Mouse (Mus musculus) c-Kit-negative CD71-positive TER-119-positive erythroid progenitor cells, embryonic 14.5 days (primary cell): Measurements from ENCODE around the gene Creld2.
A peak's percentile ranks its signal among the peaks of the same experiment; 100 is the strongest.

Source experiments
- DNase-seq: peaks from one replicate; pipeline ENCODE4 v3.0.0-alpha.2; 2013; ENCODE audit warnings: low read depth, low spot score

Creld2 gene

DNA sequence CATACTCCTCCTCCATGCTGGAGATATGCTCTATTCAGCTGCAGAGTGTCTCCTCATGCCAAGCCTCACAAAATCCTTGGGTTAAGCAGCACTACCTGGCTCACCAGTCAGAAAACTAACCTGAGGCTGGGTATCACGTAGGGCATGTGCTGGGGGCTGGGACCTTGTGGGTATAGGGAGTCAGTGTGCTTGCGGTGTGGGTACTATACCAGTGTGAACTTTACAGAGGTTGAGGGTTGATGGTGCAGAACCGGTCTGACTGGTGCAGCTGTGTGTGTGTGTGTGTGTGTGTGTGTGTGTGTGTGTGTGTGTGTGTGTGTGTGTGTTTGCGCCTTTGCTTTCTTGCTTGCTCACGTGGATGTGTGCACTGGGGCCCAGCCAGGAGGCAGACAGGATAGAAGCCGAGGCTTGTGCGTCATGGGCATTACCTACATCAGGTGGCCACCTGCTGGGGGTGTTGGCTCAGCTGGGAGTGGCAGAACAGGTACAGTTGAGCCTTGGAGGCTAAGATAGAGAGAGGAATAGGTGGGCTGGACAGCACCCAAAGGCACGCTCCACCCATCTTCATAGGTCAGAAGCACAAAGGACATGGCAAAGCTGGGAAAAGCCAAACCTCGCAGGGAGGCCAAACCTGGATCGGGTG is 32.2 kb downstream of the Creld2 start:
- DNase-seq: no peak

DNA sequence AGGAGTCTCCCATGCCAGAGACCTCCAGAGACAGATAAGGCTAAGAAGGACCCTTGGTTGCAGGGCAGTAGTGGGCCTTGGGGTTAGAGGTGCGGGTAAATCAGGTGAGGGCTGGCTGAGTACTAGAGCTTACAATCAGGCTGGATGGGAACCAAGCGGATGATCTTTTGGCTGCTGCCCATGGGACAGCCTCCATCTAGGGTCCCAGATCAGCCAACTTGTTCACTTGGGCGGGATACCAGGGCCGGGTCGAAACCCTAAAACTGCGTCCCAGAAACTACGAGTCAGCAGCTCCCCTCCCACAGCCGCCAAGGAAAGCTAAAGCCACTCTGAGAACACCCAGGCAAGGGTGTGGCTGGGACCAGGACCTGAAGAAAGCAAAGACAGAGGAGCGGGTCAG is 33.7 kb downstream of the Creld2 start:
- DNase-seq: no peak

DNA sequence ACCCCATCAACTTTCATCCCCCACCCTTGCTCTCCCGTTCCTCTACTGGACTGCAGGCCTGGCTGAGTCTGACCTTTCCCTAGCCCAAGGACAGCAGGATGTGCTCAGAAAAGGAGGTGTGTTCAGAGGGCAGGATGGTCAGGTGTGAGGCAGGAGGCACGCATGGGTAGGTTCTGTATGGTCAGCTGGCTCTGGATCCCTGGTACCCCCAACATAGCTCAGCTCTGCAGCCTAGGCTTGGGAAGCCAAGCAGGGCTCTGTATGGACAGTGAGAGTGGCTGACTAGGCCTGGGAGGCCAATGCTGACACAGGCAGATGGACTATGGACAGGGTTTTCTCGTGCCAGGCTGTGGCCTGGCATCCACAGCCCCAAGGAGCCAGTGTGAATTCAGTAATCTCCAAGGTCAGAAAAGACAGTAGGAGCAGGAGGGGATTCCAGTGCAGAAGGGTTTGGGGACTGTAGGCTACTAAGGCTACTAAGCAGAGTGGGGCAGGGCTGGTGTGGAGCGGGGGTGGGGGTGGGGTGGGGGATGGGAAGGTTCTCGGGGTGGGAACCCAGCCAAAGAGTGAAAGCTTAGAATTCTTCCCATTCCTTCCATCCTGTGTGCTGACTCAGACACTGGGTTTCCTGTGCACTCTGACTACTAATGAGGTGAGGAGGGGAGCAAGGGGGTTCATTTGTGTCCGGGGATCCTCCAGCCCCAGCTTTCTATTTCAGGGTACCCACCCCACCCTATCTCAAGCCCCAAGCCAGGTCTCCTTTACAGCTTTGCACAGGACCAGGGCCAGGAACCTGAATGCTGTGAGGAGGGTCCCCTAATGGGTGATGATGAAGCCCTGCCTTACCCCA is 34.9 kb downstream of the Creld2 start:
- no peak for DNase-seq

DNA sequence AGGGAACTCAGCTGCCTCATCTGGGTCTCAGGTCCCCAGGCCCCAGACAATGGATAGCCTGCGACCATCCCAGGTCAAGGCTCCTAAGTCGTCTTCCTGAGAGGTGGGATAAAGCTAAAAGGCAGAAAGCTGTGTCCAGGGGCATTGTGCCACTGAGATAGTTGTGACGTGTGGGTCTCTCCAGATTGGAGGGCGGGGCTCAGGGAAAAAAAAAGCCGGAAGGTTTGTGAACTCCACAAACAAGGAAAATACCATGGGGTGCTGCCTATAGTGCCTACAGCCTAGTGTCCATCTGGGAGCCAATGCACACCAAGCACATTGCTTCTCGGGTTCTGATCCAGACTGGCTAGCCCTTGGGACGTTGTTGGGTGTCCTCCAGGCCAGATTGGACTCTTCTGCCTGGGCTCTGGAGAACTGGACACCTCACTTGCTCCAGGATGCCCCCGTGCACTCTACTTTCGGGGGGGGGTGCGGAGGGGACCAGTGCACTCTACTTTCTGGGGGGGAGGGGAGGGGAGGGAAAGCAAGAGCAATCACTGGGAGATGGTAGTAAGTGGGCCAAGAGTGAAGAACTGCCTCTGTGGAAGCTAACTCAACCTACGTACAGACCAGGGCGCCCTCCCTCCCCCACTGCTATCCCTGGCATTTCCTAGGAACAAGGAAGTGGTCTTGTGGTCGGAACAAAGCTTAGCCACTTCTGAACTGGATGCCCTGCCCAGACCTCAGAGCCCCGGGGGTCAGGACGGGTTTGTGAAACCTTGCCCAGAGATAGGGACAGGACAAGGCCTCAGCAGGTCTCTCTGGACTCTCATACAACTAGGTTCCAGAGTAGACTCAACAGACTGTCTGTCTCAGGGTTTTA is 35.8 kb downstream of the Creld2 start:
- no peak for DNase-seq

DNA sequence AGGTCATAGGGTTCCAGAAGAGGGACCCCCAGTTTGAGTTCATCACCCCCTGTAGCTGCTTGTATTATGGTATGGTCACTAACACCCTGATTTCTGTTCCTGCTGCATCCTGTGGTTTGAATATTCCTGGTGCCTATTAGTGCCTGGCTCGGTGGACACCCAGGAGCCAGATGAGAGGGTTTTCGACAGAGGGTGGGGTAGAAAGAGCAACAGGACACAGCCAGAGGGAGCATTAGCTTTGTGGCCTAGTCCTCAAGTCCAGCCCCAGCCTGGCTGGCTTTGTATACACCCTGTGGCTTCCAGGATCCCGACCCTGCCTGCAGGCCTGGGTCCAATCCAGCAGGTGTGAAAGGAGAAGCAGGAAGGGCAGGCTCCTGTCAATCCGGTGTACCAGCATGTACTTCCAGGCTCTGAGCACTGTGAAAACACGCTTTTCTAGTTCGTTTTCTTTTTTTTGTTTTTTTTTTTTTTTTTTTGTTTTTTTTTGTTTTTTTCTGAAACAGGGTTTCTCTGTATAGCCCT is 36.5 kb downstream of the Creld2 start:
- DNase-seq: no peak

DNA sequence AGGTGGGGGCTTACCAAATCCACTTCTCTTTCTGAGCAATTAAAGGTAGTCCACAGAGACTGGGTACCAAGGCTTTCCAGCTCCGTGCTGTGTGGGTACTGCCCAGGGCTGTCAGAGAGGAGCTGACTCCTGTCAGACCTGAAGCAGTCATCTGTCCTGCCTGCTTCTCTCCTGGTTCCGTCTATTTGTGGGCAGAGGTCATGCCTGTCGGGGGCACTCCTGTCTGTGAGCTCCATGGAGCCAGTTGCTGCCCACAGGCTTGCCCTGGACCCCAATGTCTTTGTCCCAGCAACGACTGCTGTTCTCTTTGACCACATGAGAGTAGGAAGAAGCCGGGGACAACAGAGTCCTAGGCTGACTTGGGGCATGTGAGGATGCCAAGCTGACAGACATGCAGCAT is 37.2 kb downstream of the Creld2 start:
- DNase-seq: no peak

DNA sequence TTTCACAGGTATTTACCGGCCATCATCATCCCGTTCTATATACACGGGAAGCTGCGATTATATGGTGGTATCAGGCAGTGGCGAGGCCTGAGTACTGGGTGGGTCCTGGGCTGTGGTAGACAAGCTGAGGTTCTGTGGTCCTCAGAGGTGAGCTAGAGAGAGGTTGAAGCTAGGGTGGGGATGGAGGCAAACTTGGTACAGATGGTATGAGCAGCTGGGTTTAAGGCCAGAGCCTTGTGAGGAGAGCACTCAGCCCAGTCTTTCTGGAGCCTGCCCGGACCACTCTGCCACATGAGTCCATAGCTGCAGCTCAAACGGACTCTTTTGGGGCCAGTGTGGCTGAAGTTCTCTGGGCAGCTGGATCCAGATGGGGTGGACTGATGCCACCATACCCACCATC is 37.9 kb downstream of the Creld2 start:
- no peak for DNase-seq

DNA sequence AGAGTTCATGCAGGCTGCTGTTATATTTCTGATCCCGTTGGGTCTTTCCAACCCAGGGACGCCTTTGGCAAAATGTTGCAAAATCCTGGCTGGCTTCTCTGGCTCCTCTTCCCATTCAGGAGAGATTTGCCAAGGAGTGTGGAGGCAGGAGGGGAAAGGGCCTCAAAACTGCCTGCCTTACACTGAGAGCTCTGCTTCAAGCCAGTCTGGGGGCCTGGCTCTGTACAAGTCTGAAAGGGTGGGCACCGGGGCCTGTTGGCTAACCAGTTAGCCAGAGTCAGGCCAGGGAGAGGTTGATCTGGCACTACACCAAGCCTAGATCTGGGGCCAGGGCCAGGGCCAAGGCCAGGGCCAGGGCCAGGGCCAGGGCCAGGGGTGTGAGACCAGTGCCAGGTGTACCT is 38.7 kb downstream of the Creld2 start:
- no peak for DNase-seq

DNA sequence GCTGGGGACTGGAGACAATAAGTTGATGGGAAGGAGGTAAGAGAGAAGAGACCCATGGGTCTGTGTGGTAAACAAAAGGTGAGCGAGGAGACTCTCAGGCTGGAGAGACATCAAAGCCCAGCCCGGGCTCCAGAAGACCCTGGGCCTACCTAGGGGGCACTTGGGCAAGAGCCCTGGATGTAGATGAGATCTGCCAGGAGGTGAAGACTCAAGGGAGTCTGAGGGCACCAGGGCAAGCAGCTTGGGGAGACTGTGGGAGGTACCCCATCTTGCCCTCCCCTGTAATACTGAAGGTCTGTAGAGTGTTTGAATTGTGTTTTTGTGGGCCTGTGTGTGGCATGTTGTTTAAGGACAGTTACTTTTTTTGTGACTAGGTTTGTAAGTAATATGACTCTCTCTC is 39.3 kb downstream of the Creld2 start:
- no peak for DNase-seq

DNA sequence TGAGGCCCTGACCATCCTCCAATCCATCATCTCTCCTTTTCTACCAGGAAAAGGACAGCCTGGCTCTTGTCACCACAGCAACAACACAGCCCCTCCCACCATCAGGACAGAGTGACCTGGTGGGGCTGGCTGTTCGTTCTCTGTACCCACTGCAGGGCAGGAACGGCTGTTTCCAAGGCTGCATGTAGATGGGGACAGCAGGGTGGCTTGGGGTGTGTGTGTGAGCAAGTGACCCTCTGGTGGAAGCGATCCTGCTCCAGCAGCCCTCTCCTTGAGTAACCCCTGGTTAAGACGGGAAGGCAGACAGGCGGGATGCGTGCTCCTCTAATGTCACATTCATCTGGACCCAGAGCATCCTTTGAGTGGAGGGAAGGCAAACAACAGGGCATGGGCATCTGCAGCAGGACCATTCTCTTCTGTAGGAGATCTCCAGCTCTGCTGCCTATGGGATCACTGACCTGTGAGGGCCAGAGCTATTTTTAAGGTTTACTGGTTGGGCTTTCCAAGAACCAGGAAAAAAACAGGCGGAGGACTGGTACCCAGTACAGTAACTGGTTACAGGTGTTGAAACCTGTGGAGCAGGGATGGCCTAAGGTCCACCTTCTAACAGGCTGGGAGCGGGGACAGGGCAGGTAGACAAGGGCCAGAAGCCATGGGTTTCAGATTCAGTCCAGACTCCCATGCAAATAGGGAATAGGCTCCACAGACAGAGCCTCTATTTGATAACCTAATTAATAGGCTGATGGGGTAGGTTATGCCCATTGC is 39.9 kb downstream of the Creld2 start:
- DNase-seq: no peak

DNA sequence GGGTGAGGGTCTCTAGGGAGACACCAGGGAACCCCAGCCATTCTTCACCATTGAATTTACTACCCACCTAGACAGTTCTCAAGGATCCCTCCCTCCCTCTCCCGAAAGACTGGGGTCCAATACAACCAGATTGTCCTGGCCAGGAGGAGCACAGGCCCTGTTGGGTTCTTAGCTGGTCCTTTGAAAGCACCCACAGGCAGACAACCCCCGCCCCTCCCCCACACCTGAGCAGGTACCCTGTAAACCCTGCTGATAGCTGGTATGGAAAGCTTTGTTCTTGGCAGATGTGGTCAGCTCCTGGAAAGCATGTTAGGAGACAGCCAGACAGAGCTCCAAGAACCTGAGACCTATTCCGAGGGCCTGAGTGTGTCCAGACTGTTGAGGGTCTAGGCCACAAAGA is 41.3 kb downstream of the Creld2 start:
- DNase-seq: no peak

DNA sequence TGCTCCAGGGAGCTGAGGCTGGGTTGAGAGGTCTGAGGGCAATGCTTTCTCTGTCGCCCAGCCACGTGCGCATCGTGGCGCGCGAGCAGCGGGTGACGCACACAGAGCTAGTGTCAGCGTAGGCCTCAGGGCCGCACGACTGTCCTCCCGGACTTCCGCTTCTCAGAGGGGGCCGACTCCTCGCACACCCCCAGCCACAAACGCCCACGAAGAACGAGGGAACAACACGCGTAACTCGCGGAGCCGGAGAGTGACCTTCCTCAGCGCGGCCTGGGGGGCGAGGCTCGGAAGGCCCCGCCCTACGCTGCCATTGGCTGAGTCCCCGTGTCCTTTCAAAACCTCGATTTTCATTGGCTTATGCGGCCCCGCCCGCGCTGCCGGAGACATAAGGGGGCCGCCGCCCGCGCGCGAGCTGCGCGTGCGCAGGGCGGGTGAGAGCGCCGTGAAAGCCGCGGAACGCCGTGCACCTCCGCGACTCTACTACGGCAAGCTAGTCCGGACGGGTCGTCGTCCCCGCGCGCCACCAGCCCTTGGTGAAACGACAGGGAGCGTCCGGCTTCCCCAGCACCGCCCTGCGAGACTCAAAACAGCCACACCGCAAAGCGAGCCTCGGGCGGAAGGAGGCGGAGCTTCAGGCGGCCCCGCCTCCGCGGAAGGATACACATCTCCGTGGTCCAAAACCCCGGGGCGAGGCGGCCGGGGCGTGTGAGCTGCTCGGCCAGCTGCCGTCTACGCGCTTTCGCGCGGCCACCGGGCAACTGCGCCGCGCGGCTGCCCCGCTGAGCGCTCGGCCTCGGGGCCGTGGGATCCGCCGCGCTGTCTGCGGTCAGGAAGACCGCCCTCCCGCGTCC is 42.6 kb downstream of the Creld2 start, which contains the start of gene Pim3:
Pim3 (plus strand) TSS at position 415 of the 851 bp plus-strand sequence.
- DNase-seq: peak; percentile 85

DNA sequence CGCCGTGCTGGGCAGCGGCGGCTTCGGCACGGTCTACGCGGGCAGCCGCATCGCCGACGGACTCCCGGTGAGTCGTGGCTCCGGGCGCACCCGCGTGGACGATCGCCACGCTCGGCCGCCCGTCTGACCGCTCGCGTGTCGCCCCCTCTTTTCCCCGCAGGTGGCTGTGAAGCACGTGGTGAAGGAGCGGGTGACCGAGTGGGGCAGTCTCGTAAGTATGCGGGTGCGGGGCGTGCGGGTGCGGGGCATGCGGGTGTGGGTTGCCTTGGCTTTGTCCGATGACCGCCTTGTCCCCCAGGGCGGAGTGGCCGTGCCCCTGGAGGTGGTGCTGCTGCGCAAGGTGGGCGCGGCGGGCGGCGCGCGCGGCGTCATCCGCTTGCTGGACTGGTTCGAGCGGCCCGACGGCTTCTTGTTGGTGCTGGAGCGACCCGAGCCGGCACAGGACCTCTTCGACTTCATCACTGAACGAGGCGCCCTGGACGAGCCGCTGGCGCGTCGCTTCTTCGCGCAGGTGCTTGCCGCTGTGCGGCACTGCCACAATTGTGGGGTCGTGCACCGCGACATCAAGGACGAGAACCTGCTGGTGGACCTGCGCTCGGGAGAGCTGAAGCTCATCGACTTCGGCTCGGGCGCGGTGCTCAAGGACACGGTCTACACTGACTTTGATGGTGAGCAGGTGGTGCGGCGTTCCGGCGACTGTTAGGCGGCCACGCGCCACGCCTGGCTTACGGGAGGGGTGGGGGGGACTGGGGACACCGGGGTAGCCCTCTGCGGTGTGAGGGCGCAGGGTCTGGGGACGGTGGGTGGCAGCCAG is 43.6 kb downstream of the Creld2 start:
- DNase-seq: no peak

DNA sequence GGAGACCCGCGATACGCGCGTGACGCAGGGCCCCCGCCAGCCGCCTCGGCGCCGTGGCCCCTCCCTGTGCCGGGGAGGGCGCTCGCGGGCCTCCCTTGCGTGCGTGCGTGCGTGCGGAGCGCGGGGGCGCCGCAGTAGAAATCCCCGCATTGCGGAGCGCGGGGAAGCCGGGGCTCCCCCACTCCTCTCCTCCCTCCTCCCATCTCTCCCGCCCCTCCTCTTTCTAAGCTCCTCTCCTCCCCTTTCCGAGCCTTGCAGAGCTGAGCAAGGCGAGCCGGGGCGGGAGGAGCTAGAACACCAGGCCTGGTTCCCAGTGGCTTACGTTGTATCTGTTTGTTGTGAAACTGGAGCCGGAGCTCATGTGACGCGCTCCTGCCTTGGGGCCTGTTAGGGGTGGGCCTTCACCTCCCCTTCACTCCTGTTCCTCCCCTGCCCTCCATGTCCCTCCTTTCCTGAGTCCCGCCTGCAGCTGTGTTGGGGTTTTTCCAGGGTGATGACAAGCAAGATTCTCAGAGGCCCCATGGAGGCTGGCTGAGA is 44.3 kb downstream of the Creld2 start:
- no peak for DNase-seq

DNA sequence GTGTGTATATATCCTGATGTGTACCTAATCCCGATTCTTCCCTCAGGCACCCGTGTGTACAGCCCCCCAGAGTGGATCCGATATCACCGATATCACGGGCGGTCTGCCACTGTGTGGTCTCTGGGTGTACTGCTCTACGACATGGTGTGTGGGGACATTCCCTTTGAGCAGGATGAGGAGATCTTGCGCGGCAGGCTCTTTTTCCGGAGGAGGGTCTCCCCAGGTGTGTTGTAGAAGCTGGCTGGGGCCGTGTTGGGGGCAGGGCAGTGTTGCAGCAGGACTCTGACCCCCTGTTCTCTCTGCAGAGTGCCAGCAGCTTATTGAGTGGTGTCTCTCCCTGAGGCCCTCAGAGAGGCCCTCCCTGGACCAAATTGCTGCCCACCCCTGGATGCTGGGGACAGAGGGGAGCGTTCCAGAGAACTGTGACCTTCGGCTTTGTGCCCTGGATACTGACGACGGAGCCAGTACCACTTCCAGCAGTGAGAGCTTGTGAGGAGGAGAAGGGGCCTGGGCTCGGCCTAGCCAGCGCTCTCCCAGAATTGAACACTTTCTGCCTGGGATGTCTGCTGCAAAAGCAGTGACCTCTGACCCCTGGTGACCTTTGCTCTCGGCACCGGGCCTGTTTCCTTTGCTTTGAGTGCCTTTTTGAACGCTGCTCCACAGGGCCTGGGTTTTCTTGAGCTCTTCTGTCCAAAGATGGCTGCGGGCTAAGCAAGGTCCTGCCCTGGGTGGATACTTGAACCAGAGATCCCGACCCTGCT is 45.0 kb downstream of the Creld2 start:
- no peak for DNase-seq

DNA sequence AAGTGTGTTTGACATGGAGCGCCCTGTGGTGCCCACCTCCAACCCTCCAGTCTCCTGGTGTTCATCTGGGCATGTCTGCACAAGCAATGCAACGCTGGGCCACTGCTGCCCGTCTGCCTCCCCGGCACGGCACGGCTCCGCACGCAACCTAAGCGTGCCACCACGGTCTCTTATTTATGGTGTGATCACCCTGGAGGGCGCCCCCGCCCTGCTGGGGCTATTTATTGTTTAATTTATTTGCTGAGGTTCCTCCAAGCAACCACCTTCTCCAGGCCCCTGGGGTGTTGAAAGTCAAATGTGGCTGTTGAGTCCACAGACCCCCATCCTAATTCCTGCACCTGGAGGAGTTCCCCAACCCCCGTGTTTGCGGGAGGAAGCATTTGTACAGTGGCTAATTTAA is 45.6 kb downstream of the Creld2 start:
- DNase-seq: no peak

DNA sequence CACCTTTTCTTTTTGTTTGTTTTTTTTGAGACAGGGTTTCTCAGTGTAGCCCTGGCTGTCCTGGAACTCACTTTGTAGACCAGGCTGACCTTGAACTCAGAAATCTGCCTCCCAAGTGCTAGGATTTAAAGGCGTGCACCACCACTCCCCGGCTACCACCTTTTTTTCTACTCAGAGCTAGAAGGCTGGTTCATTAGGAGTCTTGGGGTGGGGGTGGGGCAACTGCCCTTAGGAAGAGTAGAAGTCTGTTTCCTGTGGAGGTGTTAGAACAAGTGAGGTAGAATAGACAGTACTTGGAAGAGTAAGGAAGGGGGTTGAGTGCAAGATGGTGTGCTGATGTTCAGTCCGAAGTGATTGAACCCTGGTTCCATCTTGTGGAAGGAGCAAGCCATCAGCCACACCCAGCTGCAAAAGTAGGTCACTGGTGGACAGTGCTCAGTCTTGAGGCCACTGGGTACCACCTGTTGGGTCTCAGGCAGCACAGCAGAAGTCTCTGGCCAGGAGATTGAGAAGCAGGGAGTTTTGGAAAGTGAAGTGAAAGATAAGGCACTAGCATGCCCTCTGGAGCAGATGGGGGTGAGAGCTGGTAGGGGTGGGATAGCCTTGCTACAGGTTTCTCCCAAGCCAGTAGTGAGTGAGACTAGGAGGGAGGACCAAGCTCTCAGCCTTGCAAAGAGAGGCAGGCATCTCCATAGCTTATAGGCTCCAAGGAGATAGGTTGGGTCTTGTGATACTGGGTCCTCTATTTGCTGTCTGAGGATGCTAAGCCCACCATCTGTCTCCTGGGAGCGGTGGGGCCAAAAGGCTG is 46.6 kb downstream of the Creld2 start:
- DNase-seq: no peak

DNA sequence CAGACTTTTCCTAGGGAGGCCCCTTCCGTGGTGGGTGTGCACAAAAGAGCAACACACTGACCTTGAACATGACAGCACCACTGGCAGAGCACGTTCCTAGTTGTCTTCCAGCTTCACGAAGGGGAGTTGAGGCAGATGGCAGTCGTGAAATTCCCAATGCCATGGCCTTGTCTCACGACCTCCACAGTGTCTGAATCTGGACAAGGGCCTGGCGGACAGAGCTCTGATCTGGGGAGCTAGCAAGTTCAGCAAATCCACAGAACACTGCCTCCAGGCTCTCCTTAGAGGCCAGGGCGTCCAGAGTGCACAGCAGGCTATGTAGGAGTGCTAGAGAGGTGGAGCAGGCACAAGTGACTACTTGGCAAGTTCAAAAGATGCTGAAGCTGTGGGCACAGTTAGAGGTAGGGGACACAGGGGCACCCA is 47.5 kb downstream of the Creld2 start:
- no peak for DNase-seq
